Mouse (Mus musculus) lung, adult 18-20 months (tissue): ENCODE measurements around the gene Ctsk.
A peak's percentile ranks its signal among the peaks of the same experiment; 100 is the strongest.

Source experiments
- DNase-seq, 2 experiments: peaks; one replicate each; pipeline ENCODE4 v3.0.0; 2022; ENCODE audit warnings: mixed read lengths in 2 of 2

Gene Ctsk

DNA sequence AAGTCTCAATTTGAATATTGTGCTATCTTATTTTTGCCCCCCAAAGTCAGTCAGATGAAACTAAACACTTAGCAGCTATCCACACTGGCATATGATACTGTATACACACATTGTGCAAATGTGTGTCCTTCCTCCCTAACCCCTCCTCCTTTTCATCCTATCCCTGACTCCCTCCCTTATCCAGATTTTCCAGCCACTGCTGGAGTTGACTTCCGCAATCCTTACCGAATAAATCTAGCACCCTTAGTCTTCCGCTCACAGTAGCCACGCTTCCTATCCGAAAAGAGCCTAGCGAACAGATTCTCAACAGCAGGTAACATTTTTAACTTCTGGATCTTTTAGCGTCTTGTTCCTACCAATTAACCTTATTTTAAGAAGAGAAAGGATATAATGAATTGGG, at the start of gene Ctsk:
Gene Ctsk (plus strand): TSS at position 233 of the 400 bp plus-strand sequence.
- DNase-seq, result no peak

- peak; percentile 23 to 53 for DNase-seq
These were observed 48.6 kb upstream of the Ctsk start for GRCm38 (mm10) chr3:95450408-95450807.

DNA sequence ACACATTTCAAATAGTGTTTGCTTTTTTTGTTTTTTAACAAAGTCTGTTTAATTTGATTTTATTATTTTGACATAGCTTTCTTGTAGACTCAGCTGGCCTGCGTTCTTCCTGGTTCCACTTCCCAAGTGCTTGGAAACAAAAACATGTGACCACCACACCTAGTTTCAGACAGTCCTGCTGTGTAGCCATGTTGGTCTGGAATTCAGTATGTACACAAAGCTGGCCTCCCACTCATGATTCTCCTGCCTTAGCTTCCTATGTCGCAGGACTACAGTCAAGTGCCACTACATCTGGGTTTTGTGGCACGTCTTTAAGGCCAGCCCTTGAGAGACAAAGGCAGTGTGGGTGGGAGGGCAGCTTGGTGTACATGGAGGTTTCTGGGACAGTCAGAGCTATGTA, 48.1 kb upstream of the Ctsk start:
- DNase-seq, result peak; percentile 14 to 45

- DNase-seq, result no peak
These were observed 42.7 kb upstream of the Ctsk start for GRCm38 (mm10) chr3:95456367-95456766.

GRCm38 (mm10) chr3:95457758-95458157, 41.3 kb upstream of the Ctsk start:
- DNase-seq, result peak in 1 of 2 experiments; percentile 12

- no peak for DNase-seq
These were observed 39.7 kb upstream of the Ctsk start for GRCm38 (mm10) chr3:95459381-95459780.

DNA sequence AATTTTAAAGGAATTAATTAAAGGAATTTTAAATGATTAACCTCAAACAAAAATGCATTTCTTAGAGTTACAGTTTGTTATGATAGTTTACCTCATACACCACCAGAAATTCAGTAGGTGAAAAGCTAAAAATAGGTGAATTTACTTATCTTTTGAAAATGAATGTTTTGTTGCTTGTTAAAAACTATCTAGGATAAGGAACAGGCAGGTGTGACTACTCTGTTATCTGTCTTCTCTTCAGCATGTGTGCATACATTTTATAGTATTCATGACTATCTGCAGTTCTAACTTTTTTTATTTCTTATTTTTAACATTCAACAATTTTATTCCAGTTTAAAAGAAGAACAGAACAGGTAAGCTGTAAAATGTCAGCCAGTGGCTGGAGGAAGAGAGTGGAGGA, 35.2 kb upstream of the Ctsk start:
- no peak for DNase-seq

DNA sequence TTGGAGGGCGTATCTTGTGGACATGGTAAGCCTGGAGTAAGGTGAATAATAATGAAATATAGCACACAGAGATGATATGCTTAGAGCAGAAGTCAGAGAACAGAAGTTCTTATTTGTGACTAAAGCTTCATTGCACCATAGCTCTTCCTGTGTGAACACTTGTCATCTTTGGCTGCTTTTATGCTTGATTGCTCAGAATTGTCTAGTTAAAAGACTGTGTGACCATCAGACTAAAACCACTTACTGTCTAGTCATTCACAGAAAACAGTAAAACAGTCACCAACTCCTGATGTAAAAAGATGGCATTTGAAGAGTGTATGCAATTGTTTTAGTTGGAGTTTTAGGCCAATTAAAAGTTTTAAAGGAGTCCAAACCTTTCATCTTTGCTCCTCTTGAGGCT, 20.1 kb upstream of the Ctsk start:
- DNase-seq, result no peak

GRCm38 (mm10) chr3:95486421-95486820, 12.6 kb upstream of the Ctsk start:
- no peak for DNase-seq

DNA sequence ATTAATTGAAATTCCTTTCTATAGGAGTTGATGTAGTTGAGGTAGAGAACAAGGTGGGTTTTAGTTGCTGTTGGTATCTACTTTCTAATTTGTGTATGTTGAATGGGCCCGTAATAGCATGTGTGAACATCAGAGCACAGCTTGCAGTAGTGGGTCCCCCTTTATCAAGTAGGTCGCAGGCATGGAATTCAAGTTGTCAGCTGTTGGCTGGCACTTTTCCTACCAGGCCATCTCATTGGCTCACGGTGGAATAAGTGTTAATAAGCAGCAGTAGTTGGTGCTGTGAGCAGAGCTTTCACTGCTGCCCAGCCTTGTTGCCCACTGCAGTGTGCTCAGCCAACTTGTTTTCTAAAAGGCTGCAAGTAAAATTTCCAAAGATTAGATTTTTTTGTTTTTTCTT, 10.4 kb upstream of the Ctsk start:
- DNase-seq, result no peak

GRCm38 (mm10) chr3:95490238-95490637, 8.8 kb upstream of the Ctsk start:
- no peak for DNase-seq

- DNase-seq, result peak; percentile 31 to 58
These were observed 4.7 kb upstream of the Ctsk start for GRCm38 (mm10) chr3:95494342-95494741.

GRCm38 (mm10) chr3:95498229-95498628, 827 bp upstream of the Ctsk start:
- no peak for DNase-seq

- no peak for DNase-seq
These were observed 562 bp downstream of the Ctsk start for GRCm38 (mm10) chr3:95499496-95500140.

DNA sequence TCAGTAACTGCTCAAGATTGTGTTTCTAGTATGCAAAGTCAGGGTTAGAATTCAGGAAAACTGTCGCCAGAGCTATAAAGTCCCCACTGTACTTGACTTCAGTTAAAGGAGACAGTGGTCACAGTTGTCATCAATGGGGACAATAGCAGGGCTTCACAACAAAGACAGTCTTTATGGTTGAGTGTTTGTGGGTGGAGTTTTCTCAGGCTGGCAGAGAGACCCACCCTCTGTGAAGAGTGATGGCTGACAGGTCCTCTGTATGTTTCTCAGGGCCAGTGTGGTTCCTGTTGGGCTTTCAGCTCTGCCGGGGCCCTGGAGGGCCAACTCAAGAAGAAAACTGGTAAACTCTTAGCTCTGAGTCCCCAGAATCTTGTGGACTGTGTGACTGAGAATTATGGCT, 3.3 kb downstream of the Ctsk start:
- DNase-seq, result no peak

DNA sequence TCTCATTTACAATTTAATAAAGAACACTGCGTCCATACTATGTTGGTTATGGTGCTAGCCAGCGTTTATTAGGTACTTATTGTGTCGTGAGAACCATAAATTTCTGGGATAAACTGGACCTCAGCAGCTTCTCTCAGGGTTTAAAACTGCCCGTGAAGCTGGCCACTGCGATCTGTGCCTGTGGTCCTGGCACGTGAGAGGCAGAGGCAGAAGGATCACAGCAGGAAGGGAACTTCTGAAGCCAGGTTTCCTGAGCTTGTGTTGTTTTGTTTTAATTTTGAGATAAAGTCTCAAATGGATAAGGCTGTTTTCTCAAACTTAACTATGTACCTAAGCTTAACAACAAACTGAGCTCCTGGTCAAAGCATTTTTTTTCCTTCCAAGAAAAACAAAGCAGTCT, 10.3 kb downstream of the Ctsk start:
- no peak for DNase-seq

GRCm38 (mm10) chr3:95511611-95512180, 12.6 kb downstream of the Ctsk start:
- DNase-seq, result peak; percentile 31

- no peak for DNase-seq
These were observed 17.6 kb downstream of the Ctsk start for GRCm38 (mm10) chr3:95516614-95517041.

- DNase-seq, result peak; percentile 49 to 55
These were observed 18.4 kb downstream of the Ctsk start for GRCm38 (mm10) chr3:95517493-95517898.

DNA sequence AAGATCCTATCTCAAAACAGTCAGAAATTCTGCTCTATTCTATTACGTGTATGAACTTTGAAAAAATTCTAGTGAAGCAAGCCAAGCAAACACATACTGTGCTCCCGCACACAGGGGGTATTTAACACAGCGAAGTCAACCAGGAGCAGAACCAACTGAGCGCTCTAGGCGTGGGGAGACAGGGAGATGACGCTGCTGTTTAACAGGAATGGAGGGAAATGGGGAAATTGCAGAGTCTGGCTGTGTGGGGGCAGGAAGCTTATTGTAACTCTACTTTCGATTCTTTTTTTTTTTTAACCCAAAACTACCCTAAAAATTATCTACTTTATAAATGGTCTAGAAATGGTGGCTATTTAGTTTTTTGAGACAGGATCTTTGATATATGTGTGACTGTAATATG, 19.8 kb downstream of the Ctsk start:
- peak in 1 of 2 experiments; percentile 30 for DNase-seq

DNA sequence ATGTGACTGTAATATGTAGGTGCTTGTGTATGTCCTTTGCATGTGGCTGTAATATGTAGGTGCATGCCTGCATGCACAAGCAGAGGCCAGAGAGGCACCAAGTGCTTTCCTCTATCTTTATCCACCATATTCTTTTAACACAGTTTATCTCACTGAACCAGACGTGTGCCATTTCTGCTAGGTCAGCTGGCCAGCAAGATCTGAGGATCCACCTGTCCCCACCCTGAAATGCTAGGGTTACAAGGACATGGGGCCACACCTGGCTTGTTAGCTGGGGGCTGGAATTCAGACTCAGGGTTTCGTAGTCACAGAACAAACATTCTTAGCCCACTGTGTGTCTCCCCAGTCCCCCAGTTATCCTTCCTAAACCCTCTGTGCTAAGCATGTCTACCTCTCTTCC, 20.3 kb downstream of the Ctsk start:
- no peak for DNase-seq

- DNase-seq, result no peak
These were observed 21.0 kb downstream of the Ctsk start for GRCm38 (mm10) chr3:95520100-95520499.

DNA sequence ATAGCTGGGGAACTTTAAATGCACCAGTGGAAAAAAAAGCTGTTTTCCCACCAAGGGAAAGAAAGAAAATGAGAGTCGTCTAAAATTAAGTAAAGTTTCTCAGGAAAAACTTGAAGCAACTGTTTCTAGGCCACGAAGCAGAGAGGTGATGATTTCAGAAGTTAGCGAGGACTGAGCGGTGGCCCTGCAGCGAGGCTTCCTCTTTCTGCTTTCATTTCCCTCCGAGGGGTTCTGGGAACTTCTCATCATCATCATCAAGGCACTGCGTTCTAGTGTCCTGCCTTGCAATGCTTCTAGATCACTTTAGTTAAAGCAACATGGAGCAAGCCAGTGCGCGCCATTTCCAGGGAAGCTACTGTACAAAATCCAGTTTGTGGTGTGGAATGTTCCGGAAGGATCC, 22.1 kb downstream of the Ctsk start:
- DNase-seq, result peak; percentile 27 to 39

DNA sequence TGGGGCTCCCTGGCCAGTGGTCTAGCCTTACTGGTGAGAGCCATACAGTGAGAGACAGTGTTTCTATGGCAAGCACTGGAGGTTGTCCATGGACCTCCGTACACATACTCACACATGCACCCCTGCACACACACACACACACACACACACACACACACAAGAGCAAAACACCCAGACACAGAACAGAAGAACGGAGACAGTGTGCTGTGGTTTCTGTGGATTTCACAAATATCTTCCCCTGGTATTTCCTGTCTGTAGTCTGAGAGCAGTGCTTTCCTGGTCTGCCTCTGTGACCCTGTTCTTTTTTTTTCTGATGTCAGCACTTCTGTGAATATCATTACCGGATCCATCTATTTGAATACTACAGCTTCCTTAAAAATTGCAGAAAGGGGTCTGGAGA, 24.6 kb downstream of the Ctsk start:
- no peak for DNase-seq

DNA sequence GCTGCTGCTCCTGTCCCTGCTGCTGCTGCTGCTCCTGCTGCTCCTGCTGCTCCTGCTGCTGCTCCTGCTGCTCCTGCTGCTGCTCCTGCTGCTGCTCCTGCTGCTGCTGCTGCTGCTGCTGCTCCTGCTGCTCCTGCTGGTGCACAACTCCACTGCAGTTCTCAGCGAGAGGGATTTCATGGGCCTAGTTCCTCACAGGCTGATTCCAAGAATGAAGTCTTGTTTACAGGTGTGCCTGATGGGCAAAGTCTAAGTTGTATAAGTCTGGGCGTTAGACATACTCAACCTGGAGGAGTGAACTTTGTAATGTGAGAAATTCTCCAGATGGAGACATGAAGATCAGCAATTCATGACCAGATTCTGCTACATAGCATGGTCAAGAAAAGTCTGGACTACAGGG, 25.6 kb downstream of the Ctsk start:
- DNase-seq, result no peak
